Mouse (Mus musculus) hindbrain, embryonic 10.5 days (tissue): ENCODE data around the gene Usp51. TPM values are rescaled to one million over a fixed set of nuclear protein-coding genes. Genes with fewer than 3 reads are reported as not detected.
"Not testable (repeated sequence)": the region's sequence is repeated elsewhere in the genome, so short reads cannot be mapped to it uniquely, and the experiment has no call there.

Source experiments
- DNase-seq: peaks from one replicate; pipeline ENCODE4 v3.0.0-alpha.2; 2017; ENCODE audit warnings: low spot score
- H3K27ac ChIP-seq: fragments of 300-500 bp; sonication (generic); 2 replicates; pipeline ENCODE4 v1.5.1; 2016; ENCODE audit warnings: mild to moderate bottlenecking, moderate library complexity
- H3K27me3 ChIP-seq: fragments of 300-500 bp; sonication (generic); 2 replicates; pipeline ENCODE4 v1.6.1; 2016; ENCODE audit warnings: mild to moderate bottlenecking; ENCODE audit not compliant: poor library complexity, insufficient read depth, severe bottlenecking
- H3K36me3 ChIP-seq: fragments of 300-500 bp; sonication (generic); 2 replicates; pipeline ENCODE4 v1.6.1; 2016; ENCODE audit warnings: mild to moderate bottlenecking, moderate library complexity
- H3K4me1 ChIP-seq: fragments of 300-500 bp; sonication (generic); replicated peaks from 2 replicates; pipeline ENCODE4 v1.6.1; 2016; ENCODE audit warnings: mild to moderate bottlenecking
- H3K4me3 ChIP-seq: fragments of 300-500 bp; sonication (generic); 2 replicates; pipeline ENCODE4 v1.5.1; 2016; ENCODE audit warnings: mild to moderate bottlenecking, moderate library complexity
- H3K9me3 ChIP-seq: fragments of 300-500 bp; sonication (generic); 2 replicates; pipeline ENCODE4 v1.6.1; 2016; ENCODE audit warnings: mild to moderate bottlenecking, moderate library complexity
- WGBS: fragments of 180-500 bp; shearing (Covaris S2); methylation state at CpG from one replicate; pipeline ENCODE4 v1.1.7; 2016; 5-methylcytosine and 5-hydroxymethylcytosine counted together
- polyA plus RNA-seq: library from polyadenylated mRNA; unstranded; fragments of >200 nt; fragmentation: Nextera tagmentation; extraction: Ambion mirVana; gene quantifications from 2 replicates; pipeline ENCODE4 v1.2.1, GENCODE M21; 2016

Gene Usp51
- polyA plus RNA-seq: 3.8 and 5.0 TPM in 2 replicates

DNA sequence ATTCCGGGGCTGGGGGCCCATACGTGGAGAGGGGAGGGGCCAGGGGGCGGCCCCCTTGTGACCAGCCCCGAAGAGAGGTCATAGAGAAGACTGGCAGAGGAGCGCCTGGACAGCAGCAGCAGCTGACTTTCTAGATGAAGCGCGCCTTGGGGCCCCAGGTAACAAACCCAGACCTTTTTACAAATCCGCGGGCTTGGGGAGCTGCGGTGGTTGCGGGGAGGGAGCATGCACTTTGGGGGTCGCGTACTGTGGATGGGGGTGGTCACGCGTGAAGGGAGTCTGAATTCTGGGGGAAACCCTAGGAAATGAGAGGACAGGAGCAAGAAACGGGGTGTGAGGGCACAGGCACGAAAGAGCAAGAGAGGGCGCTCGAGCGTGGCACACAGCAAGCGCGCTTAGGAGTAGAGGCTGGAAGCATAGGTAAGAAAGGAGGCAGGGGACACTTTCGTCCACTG lies at the start of gene Usp51:
TSS of gene Usp51 (plus strand) at position 83 of the 455 bp plus-strand sequence.
- peak within 1 kb of the TSS; percentile 90 for H3K27ac ChIP-seq
- no peaks in the 10 kb centered on the region for H3K9me3 ChIP-seq
- 19% methylated on average over 23 of the region's 23 CpGs for WGBS
- peaks cover 4% of the 10 kb centered on the region; the same call in 1 of the 2 replicates for H3K36me3 ChIP-seq
- 0 out of 2 replicates have a peak, but pooled peaks cover 4% of the 10 kb centered on the region for H3K4me1 ChIP-seq
- H3K27me3 ChIP-seq: peaks cover 17% of the 10 kb centered on the region
- peak; percentile 57 for DNase-seq
- H3K4me3 ChIP-seq: peak within 1 kb of the TSS; percentile 63

DNA sequence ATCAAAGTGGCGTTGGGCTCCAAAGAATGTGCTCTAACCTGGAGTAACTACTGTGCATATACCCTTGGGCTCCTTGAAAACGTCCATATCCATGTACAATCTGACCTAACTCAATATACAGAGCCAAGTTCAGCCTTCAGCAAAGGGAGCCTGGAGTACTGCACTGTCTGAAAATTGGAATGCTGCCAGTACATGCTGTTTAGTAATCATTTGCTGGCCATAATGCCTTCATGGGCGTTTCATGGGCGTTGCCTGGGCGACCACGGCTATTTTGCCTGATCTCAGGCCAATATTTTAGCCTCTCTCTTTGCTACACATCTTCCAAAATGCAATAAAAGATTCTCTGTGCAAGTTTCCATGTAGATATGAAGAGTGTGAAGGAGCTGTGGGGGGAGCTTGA lies 36.7 kb upstream of the Usp51 start:
- Histone ChIP-seq H3K27ac (no peak overlapping the region), H3K36me3 (no peaks in the 10 kb centered on the region), H3K4me1 (peaks cover 4% of the 10 kb centered on the region), H3K9me3 (no peaks in the 10 kb centered on the region), H3K27me3 (no peaks in the 10 kb centered on the region; the same call in 1 of the 2 replicates), H3K4me3 (no peak overlapping the region)
- WGBS: 80% methylated on average over 6 of the region's 6 CpGs
- DNase-seq: no peak

DNA sequence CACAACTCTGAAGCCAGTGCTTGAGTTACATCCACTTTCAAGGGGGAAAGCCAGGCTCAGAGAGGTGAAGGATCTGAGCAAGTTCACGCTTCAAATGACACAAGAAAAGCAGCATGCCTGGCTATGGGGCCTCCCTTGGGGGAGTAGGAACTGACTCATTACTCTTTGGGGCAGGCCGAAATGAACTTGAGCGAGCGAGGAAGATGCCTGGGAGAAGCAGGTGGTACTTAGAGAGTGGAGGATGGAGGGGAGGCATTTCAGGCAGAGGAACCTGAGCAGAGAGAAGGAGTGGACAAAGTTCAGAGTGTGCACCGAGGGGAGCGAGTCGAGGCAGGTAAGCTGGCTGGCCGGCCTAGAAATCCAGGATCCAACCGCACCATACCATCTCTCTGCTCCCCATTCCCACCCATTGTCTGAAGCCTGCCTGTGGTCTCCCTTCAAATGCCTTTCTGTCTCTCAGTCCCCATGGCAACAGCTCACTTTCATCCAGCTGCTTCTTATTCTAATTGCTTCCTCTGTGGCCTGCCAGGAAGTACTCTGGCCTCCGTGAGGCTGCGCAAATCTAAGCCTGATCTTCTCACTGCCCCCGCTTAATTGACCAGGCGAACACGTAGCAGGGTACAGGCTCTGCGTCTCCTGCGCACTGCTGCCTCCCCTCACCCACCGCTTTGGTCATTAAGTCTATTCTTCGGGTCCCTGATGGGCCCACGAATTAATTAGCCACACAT lies 32.6 kb upstream of the Usp51 start:
- not testable (repeated sequence) for H3K36me3 ChIP-seq, H3K9me3 ChIP-seq, DNase-seq, H3K4me3 ChIP-seq
- H3K27me3 ChIP-seq: peaks cover 20% of the 10 kb centered on the region
- H3K4me1 ChIP-seq: peaks cover 12% of the 10 kb centered on the region
- WGBS: 22% methylated on average over 6 of the region's 19 CpGs
- 0 out of 2 replicates have a peak overlapping the region, but pooled peaks have one; percentile 89 for H3K27ac ChIP-seq

DNA sequence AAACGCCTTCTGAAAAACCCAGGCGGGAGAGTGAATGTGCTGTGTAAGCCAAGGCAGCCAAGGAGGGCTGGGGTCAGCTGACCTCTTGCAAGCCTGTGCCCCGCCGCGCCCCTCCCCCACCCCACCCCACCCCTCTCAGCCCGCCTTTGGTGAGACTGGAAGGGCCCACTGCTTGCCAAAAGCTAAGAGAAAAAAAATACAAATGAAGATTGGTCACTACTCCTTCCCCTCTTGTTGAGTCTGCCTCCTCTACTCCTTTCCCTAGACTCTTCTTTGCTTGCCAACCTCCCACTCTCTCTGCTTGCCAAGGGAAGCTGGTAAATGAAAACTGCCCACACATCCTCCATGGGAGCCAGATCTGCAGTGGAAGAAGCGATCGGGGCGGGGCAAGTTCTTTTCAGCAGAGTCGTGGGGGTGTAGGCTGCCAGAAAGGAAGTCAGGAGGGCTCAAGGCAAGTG lies 32.0 kb upstream of the Usp51 start:
- 16% methylated on average over 10 of the region's 10 CpGs for WGBS
- peak overlapping the region; percentile 18; the same call in 1 of the 2 replicates for H3K4me3 ChIP-seq
- peak; percentile 67 for DNase-seq
- H3K36me3 ChIP-seq: no peaks in the 10 kb centered on the region
- H3K4me1 ChIP-seq: peaks cover 12% of the 10 kb centered on the region
- no peaks in the 10 kb centered on the region for H3K9me3 ChIP-seq
- peaks cover 20% of the 10 kb centered on the region for H3K27me3 ChIP-seq
- H3K27ac ChIP-seq: peak overlapping the region; percentile 89

DNA sequence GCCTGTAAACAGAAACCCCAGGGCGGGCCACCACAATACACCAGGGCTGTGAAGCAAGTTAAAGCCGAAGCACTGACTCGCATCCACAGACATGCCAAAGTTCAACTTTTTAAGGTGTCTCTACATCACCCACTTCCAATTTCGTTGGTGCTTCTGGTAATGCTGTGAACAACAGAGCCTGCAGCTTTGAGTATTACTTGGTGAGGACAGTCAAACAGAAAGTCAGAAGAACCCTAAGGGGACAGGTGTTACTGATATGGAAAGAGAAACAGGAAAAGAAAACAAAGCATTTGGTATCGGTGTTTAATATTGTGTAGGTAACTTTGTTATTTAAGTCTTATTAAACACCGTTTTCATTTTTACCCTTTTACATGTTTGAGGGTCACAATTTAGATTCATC lies 29.7 kb upstream of the Usp51 start:
- DNase-seq: no peak
- Histone ChIP-seq H3K27me3 (peaks cover 20% of the 10 kb centered on the region), H3K4me1 (peaks cover 12% of the 10 kb centered on the region), H3K36me3 (no peaks in the 10 kb centered on the region), H3K4me3 (no peak overlapping the region), H3K9me3 (no peaks in the 10 kb centered on the region), H3K27ac (no peak overlapping the region)
- WGBS: 90% methylated on average over 6 of the region's 6 CpGs

DNA sequence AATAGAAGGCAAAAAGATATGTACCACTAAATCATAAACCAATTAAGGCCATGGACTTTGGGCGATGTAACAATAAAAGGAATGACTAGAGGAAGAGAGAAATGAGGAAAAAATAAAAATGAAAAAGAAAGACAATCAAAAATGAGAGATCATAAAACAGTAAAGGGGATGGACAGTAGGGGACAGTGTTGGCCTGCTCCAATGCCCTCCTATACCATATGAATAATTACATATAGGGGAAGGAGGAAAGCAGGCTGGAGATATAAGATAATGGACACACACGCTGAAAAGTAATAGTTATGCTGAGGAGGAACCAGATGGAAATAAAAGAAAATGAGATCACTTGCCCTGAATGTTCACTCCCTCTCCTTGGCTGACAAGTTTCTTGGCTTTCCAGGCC lies 21.3 kb upstream of the Usp51 start:
- DNase-seq: no peak
- Histone ChIP-seq H3K4me1 (no peaks in the 10 kb centered on the region), H3K9me3 (no peaks in the 10 kb centered on the region), H3K27me3 (no peaks in the 10 kb centered on the region), H3K27ac (no peak overlapping the region), H3K36me3 (no peaks in the 10 kb centered on the region), H3K4me3 (no peak overlapping the region)
- 68% methylated on average over 2 of the region's 2 CpGs for WGBS

DNA sequence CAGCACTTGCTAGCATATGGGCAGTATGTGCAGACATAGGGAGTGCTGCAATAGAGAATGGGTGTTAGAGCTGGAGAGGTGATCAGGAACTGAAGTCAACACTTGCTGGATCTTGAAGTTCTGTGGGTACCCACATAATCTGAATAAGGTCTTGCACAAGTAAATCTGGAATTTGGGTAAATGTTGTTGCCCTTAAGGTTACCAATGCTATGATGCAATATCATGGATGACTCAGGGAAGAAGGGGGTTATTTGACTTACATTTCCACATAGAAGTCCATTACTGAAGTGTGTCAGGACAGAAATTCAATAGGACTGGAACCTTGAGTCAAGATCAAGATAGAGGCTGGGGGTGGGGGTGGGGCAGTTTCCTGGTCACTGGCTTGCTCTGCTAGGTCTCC lies 16.4 kb upstream of the Usp51 start:
- H3K36me3 ChIP-seq, H3K27me3 ChIP-seq, DNase-seq, H3K27ac ChIP-seq, H3K4me1 ChIP-seq, H3K4me3 ChIP-seq, H3K9me3 ChIP-seq: not testable (repeated sequence)

DNA sequence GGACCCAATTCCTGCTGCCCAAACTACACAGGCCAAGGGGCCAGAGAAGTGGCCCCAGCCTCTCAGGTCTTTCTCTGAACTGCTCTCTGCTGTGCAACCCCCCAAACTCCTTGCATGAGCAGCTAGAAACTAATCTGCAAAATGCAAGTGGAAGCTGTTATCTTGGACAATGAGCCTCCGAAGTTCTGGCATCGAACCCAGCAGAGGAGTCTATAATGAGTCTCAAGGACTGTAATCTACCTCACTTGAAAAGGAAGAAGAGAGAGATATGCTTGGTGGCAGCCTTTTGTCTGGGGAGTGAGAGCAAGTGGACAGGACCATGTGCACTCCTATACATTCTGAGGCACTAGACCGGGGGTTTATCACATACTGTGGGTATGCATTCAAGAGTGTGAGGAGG lies 10.2 kb upstream of the Usp51 start:
- H3K27me3 ChIP-seq, H3K27ac ChIP-seq, H3K36me3 ChIP-seq, H3K4me3 ChIP-seq, DNase-seq, H3K4me1 ChIP-seq, H3K9me3 ChIP-seq: not testable (repeated sequence)
- no CpG with 5 or more reads among the region's 3 CpGs for WGBS

DNA sequence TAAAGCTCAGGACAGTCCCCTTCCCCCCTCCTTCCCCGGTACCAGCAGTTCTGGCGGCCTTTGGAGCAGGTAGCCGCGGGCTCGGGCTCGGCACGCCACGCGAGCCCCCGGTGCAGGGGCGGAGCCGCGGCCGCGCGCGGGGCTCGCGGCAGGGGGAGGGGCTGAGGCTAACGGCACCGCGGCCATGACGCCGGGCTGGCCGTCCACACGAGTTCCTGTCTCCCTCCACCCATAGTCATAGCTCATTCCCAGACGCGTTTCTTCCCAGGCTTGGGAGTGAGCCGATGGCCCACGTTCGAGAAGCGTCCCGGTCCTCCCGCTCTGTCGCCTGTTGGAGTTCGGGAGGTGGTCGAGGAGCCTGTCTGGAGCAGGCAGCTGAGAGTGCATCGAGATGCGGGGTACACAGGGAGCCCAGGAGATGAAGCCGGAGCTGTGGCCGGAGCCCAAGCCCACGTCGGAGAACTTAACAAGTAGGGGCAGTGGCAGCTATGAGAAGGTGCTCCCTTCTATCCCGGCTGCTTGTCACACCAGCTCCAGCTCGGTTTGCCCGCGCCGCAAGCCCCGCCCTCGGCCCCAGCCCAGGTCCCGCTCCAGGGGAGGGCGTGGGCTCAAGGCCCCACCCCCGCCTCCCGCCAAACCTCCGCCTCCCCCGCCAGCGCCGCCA lies 884 bp downstream of the Usp51 start:
- 16% methylated on average over 58 of the region's 58 CpGs for WGBS
- Histone ChIP-seq H3K27me3 (peaks cover 23% of the 10 kb centered on the region), H3K27ac (peak overlapping the region; percentile 90), H3K4me1 (0 out of 2 replicates have a peak, but pooled peaks cover 4% of the 10 kb centered on the region), H3K4me3 (peak overlapping the region; percentile 63), H3K36me3 (peaks cover 4% of the 10 kb centered on the region; the same call in 1 of the 2 replicates), H3K9me3 (no peaks in the 10 kb centered on the region)
- peak; percentile 59 for DNase-seq

DNA sequence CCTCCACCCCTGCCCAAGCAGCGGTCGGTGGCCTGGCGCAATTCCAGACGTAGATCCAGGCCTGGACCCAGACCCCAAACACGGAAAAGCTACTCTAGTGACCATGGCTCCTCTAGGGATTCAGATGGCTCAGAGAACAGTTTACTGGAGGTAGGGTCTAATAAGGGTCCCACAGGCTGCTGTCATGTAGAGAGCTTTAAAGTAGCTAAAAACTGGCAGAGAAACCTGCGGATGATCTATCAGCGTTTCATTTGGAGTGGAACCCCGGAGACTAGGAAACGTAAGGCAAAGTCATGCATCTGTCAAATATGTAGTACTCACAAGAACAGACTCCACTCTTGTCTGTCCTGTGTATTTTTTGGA lies 1.4 kb downstream of the Usp51 start:
- WGBS: 32% methylated on average over 9 of the region's 9 CpGs
- Histone ChIP-seq H3K4me3 (peak overlapping the region; percentile 63), H3K36me3 (peaks cover 4% of the 10 kb centered on the region; the same call in 1 of the 2 replicates), H3K27ac (peak overlapping the region; percentile 90), H3K9me3 (no peaks in the 10 kb centered on the region), H3K4me1 (0 out of 2 replicates have a peak, but pooled peaks cover 4% of the 10 kb centered on the region), H3K27me3 (peaks cover 28% of the 10 kb centered on the region)
- no peak for DNase-seq

DNA sequence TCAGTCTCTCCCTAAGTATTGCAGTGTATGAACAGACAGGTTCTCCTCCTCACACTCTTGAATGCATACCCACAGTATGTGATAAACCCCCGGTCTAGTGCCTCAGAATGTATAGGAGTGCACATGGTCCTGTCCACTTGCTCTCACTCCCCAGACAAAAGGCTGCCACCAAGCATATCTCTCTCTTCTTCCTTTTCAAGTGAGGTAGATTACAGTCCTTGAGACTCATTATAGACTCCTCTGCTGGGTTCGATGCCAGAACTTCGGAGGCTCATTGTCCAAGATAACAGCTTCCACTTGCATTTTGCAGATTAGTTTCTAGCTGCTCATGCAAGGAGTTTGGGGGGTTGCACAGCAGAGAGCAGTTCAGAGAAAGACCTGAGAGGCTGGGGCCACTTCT lies 19.0 kb downstream of the Usp51 start:
- H3K36me3 ChIP-seq, H3K27me3 ChIP-seq, H3K9me3 ChIP-seq, DNase-seq, H3K27ac ChIP-seq, H3K4me1 ChIP-seq, H3K4me3 ChIP-seq: not testable (repeated sequence)
- no CpG with 5 or more reads among the region's 3 CpGs for WGBS

DNA sequence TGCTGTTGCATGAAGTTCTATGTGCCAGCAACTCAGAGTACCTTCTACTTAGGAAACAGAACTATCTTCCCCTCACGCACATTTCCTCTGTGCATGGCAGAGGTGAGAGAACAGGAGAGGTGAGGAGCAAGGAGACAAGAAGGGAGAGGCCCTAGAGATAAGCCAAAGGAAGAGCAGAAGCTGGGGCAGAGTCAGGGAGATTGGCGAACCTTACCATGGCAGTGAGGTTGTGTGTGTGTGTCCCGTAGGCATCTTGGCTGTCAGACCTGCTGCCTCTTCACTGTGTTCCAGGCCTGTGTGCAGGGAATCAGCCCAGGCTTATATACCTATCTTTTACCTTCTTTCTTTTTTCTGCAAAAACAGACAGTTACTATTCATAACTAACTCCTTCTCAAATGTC lies 19.4 kb downstream of the Usp51 start:
- 95% methylated on average over 3 of the region's 3 CpGs for WGBS
- not testable (repeated sequence) for H3K4me1 ChIP-seq, H3K9me3 ChIP-seq, H3K27me3 ChIP-seq, H3K27ac ChIP-seq, H3K4me3 ChIP-seq, DNase-seq, H3K36me3 ChIP-seq

DNA sequence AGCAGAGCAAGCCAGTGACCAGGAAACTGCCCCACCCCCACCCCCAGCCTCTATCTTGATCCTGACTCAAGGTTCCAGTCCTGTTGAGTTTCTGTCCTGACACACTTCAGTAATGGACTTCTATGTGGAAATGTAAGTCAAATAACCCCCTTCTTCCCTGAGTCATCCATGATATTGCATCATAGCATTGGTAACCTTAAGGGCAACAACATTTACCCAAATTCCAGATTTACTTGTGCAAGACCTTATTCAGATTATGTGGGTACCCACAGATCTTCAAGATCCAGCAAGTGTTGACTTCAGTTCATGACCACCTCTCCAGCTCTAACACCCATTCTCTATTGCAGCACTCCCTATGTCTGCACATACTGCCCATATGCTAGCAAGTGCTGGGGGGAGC lies 25.3 kb downstream of the Usp51 start:
- H3K4me1 ChIP-seq, H3K36me3 ChIP-seq, H3K4me3 ChIP-seq, DNase-seq, H3K9me3 ChIP-seq, H3K27me3 ChIP-seq, H3K27ac ChIP-seq: not testable (repeated sequence)
